Mouse (Mus musculus) gastrocnemius, postnatal 4 days (tissue): Measurements from ENCODE around the gene Npas3. TPM values are rescaled to one million over a fixed set of nuclear protein-coding genes. Genes with fewer than 3 reads are reported as not detected.

ENCODE experiments used
- DNase-seq, 2 experiments: peaks; one replicate each; pipeline ENCODE4 v3.0.0; 2021 to 2022; ENCODE audit warnings: low spot score in 2 of 2, mixed read lengths in 2 of 2
- total RNA-seq, 2 experiments: library from RNA; stranded (reverse); gene quantifications; 2 replicates each; pipeline ENCODE4 v1.2.3; 2021

Gene Npas3
- total RNA-seq, 2 experiments from 2014 or later, result 7.0 to 10.8 TPM

- no peak for DNase-seq
Measured at GRCm38 (mm10) chr12:53566712-53567387, 318.4 kb downstream of the Npas3 start.

- DNase-seq, result no peak
Measured at GRCm38 (mm10) chr12:53581181-53581580, 332.7 kb downstream of the Npas3 start.

GRCm38 (mm10) chr12:53587249-53587648 lies 338.8 kb downstream of the Npas3 start:
- no peak for DNase-seq

GRCm38 (mm10) chr12:53587691-53588504 lies 339.4 kb downstream of the Npas3 start:
- DNase-seq, result peak in 1 of 2 experiments; percentile 18

- no peak for DNase-seq
Measured at GRCm38 (mm10) chr12:53589446-53589961, 341.0 kb downstream of the Npas3 start.

- no peak for DNase-seq
Measured at GRCm38 (mm10) chr12:53605661-53606060, 357.2 kb downstream of the Npas3 start.

GRCm38 (mm10) chr12:53612120-53612519 lies 363.6 kb downstream of the Npas3 start:
- no peak for DNase-seq

GRCm38 (mm10) chr12:53621271-53621670 lies 372.8 kb downstream of the Npas3 start:
- DNase-seq, result no peak

- no peak for DNase-seq
Measured at GRCm38 (mm10) chr12:53623793-53624192, 375.3 kb downstream of the Npas3 start.

GRCm38 (mm10) chr12:53624379-53625021 lies 376.0 kb downstream of the Npas3 start:
- DNase-seq, result no peak

GRCm38 (mm10) chr12:53629483-53630120 lies 381.1 kb downstream of the Npas3 start:
- no peak for DNase-seq

- DNase-seq, result no peak
Measured at GRCm38 (mm10) chr12:53630607-53631006, 382.1 kb downstream of the Npas3 start.

- no peak for DNase-seq
Measured at GRCm38 (mm10) chr12:53631315-53632106, 383.0 kb downstream of the Npas3 start.

GRCm38 (mm10) chr12:53638571-53638970 lies 390.1 kb downstream of the Npas3 start:
- no peak for DNase-seq

GRCm38 (mm10) chr12:53647282-53647681 lies 398.8 kb downstream of the Npas3 start:
- DNase-seq, result no peak

GRCm38 (mm10) chr12:53656301-53656700 lies 407.8 kb downstream of the Npas3 start:
- no peak for DNase-seq

GRCm38 (mm10) chr12:53664084-53664483 lies 415.6 kb downstream of the Npas3 start:
- no peak for DNase-seq

- no peak for DNase-seq
Measured at GRCm38 (mm10) chr12:53671846-53672245, 423.4 kb downstream of the Npas3 start.

GRCm38 (mm10) chr12:53677091-53677630 lies 428.7 kb downstream of the Npas3 start:
- DNase-seq, result no peak

- no peak for DNase-seq
Measured at GRCm38 (mm10) chr12:53678166-53678565, 429.7 kb downstream of the Npas3 start.
